Mouse (Mus musculus): ENCODE measurements around the gene Lrrc51. TPM values are rescaled to one million over a fixed set of nuclear protein-coding genes. Genes with fewer than 3 reads are reported as not detected.
"Not testable (repeated sequence)": the region's sequence is repeated elsewhere in the genome, so short reads cannot be mapped to it uniquely, and the experiment has no call there.

Lrrc51 gene
- polyA plus RNA-seq (2012; rRNA removed) = 12.3 and 12.8 TPM in 2 replicates

DNA sequence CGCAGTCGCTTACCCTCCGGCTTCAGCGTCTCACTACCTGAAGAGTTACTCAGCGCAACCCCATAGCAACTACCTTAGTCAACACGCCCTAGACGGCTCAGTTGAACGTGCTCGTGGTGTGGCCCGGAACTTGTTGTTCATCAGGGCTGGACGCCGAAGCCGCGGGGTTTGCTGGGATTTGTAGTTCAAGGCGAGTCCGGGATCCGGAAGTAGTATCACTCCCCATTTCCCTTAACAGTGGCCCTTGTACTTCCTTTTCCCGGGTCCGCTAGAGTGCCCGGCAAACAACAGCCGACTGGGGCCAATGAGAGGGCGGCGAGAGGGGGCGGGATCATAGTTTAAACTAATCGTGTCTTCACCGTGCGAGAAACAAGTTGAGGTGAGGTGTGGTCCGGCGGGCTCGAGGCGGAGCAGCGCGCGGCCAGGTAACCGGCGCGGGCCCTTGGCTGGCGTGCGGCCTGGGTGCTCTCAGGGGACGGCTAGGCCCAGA, at the start of gene Lrrc51, which contains the start of gene Numa1:
Lrrc51 (minus strand) TSS at position 145 of the 490 bp plus-strand sequence.
Numa1 (plus strand) TSS at position 361 of the 490 bp plus-strand sequence.
- peak; percentile 97 to 99 for DNase-seq (ENCODE audit: extremely low spot score in 1 of 2, low spot score in 1 of 2)

DNA sequence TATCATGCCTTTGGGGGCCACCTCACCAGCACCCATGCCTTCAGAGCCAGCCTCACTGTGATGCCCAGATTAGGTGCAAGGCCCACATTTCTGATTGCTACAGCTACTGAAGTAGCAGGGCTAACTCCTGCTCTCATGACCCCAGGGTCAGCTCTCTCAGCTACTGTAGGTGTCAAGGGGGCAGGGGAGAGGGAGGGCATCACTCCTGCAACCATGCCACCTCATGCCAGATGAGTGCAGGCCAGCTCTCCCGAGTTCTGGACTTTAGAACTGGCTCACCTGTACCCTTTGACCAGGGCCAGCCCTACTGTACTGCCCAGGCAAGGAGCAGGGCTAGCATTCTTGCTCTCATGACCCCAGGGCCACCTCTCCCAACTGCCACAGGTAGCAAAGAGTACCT, 49.0 kb upstream of the Lrrc51 start:
- DNase-seq (ENCODE audit: extremely low spot score in 1 of 2, low spot score in 1 of 2) = no peak

DNA sequence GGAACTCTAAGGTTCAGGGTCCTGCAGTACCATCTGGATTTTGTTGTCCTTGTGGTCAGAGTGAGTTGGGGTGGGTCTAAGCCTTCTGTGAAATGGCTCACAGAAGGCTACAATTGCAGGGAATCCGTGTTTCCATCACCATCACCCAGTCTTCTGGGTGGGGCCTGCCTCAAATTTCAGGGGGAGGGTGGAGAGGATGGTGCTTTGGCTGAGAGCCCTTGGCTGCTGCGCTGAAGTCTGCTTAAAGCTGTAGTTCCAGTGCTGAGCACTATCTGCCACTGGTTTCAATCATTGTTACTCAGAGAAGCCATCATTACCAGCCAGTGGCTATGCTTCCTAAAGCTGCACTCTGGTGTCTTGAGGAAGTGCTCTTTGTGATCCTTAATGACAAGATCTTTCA, 40.8 kb upstream of the Lrrc51 start:
- no peak for DNase-seq (ENCODE audit: extremely low spot score in 1 of 2, low spot score in 1 of 2)

DNA sequence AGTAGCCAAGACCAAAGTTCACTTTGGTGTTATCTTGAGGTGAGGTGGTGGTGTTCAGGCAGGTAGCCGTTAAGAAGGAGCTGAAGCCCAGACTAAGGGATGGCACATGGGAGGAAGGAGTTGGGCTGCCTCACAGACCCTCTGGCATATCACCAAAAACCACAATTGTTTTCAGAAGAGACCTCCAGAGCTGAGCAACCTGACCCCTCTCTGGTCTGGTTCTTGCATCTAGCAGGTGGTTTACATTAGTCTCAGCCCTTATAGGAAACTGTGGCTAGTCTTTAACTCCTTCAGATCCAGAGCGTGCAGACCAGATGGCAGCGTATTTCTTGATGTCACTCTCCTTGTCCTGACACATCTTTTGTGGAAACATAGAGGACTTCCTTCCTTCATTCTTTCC, 40.0 kb upstream of the Lrrc51 start:
- no peak for DNase-seq (ENCODE audit: extremely low spot score in 1 of 2, low spot score in 1 of 2)

DNA sequence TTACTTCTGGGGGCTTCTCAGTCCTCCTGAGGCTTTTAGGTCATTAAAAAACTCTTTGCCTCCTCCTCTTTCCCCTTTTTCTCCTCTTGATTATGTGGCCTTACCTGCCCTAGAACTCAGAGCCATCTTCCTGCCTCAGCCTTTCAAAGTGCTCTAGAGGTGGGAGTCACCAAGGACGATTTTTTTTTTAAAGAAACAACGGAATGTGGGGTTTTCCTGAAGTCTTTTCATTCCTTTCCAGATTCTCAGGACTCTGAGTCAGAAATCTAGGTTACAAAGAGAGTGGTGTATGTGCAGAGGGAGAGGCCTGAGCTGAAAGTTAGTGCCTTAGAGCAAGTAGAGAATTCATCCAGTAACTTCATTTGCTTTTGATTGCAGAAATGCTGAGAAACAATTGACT, 38.0 kb upstream of the Lrrc51 start:
- DNase-seq (ENCODE audit: extremely low spot score in 1 of 2, low spot score in 1 of 2) = no peak

DNA sequence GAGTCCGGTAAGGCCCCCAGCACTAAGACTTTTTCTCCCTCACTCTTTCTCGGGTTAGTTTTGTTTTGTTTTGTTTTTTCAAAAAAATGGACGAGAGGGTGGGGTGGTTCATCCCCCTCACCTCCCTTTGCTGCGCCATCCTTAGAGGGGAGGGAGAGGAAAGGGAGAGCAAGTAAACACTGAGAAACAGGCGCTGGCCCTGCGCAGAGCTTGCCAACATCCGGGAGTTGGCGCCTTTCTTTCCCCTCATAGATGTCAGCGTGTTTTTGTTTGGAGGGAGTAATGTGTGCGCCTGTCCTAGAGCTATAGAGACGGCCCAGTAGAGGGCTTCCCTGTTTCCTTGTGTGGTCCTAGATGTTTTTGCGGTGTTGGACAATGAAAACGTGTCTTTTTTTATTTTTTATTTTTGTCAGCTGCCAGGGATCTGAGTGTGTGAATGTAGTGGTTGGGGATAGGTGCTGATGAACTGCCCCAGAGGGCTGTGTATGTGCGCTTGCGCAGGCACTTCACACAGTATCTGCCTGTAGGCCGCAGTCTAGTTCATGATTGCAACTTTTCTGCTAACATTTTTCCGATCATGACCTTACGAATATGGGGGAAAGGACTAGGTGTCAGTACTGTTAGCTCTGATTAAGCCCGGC, 37.2 kb upstream of the Lrrc51 start:
- peak; percentile 58 to 80 for DNase-seq (ENCODE audit: extremely low spot score in 1 of 2, low spot score in 1 of 2)

DNA sequence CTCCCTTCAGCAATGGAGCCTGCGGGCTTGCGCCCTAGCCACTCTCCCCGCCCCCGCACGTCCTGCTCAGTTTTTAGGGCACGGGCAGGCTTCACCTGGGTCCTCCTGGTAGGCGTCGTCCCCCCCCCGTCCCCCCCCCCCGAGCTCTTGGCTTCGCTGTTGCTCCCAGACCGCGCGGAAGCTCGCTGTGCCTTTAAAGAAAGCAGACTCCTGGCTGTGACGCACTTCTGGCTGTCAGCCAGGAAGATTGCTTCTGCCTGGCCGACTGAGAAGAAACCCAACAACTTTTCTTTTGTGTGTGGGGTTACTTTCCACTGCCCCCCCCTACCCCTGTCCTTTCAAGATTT, 36.7 kb upstream of the Lrrc51 start:
- DNase-seq (ENCODE audit: extremely low spot score in 1 of 2, low spot score in 1 of 2) = peak; percentile 81 to 90

DNA sequence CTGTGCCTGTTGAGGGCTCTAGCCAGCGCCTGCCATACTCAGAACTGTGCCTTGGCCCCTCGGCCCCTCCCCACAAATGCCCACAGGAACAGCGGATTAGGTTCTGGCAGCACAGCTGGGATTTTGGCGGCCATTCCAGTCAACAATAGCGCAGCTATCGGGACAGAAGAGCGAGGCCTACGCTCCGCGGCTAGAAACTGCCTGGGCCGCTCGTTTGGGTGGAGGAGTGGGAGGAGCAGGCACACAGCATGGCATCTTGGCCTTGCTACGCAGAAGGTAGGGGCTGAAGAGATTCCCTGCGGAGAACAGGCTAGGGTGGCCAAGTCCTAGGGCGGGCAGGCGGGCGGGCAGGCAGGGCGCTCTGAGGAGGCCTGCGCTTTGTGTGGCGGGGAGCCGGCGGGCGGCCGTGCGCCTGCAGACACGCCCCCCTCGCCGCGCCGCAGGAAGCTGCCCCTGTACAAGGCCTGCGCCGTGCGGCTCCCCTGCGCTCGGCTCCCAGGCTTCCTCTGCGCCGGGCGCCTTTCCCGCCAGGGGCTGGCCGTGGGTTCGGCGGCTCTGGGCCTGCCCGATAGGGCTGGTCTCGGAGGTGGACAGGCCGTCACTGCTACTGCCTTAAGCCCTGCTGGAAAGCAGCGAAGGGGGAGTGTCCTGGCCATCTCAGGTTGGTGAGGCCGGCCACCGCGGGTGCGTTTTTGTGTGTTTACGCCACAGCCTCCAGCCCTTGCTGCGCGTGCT, 36.2 kb upstream of the Lrrc51 start:
- DNase-seq (ENCODE audit: extremely low spot score in 1 of 2, low spot score in 1 of 2) = peak; percentile 50 to 82

DNA sequence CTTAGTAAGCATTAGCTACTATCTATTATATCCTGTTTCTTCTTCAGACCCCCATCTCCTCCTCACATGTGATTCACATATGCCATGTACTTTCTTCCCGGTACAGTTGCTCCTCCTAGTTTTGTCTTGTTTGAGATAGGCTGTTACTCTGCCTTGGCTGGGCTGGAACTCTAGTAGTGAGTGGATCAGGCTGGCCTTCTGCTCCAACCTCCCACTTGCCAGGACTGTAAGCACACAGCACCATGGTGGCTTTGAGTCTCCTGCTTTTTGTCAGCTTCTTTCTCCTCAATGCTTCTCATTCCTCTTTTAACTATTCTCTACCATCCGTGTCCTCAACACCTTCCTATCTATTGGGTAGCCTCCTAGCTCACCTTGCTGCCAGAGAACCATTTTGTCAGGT, 35.1 kb upstream of the Lrrc51 start:
- DNase-seq (ENCODE audit: extremely low spot score in 1 of 2, low spot score in 1 of 2) = no peak

DNA sequence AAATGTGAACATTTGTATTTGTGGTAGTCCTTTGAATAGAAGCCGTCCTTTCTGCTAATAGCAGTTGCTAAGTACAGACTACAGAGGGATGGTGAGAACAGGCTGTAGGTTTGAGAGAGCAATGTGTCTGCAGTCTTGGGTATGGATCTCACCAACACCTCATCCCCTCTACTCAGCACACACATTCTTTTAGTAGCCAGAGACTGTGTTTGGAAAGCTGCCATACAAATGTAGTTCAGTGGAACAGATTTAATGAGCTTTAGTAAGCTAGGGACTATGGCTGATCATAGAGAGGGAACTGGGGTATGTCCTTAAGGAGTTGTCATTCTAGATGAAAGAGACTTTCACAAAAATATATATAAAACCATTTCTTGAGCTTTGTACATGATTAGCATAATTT, 33.6 kb upstream of the Lrrc51 start:
- no peak for DNase-seq (ENCODE audit: extremely low spot score in 1 of 2, low spot score in 1 of 2)

DNA sequence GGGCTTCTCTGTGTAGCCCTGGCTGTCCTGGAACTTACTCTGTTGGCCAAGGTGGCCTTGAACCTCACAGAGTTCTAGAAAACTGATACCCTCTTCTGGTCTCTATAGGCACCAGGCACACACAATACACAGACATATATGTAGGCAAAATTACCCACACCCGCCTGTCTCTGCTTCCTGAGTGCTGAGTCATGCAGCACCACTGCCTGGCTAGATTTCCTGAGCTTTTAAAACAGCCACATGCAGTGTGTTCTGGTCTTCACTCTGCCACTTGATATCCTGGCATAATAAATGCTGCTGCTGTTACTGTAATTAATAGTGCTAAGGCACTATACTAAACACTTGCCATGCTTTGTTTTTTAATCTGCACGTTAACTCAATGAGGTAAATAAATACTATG, 31.9 kb upstream of the Lrrc51 start:
- no peak for DNase-seq (ENCODE audit: extremely low spot score in 1 of 2, low spot score in 1 of 2)

DNA sequence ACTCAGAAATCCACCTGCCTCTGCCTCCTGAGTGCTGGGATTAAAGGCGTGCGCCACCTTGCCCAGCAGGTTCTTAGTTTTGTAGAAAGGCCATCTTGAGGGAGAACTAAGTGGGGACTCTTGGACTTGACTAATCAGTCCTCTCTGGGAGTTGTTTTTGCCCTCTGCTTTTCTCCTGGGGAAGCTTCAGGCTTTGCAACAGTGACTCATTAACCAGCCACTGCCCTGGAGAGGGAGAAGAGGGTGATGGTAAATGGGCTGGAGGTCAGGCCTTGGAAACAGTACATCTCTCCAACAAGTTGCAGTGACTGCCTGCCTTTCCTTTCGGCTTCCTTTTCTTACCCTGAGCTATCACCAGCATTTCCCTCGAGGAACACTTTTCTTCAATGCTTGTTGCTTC, 30.9 kb upstream of the Lrrc51 start:
- DNase-seq (ENCODE audit: extremely low spot score in 1 of 2, low spot score in 1 of 2) = no peak

DNA sequence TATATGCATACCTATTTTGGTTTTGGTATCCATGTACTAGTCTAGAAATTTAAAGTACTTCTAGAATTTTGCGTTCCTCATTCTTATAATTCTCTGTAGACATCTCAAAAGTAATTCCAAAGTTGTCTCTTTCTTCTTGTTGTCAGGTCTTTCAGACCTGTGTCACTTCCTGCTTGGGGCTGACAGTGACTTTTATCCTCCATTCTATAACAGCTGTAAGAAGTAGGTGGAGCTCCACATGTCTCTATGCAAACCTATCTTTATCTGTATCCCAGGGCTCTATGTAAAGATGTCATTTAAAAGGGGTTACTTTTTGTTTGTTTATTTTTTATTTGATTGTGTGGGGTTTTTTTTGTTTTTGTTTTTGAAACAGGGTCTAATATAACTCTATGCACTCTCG, 29.9 kb upstream of the Lrrc51 start:
- DNase-seq (ENCODE audit: extremely low spot score in 1 of 2, low spot score in 1 of 2) = no peak

DNA sequence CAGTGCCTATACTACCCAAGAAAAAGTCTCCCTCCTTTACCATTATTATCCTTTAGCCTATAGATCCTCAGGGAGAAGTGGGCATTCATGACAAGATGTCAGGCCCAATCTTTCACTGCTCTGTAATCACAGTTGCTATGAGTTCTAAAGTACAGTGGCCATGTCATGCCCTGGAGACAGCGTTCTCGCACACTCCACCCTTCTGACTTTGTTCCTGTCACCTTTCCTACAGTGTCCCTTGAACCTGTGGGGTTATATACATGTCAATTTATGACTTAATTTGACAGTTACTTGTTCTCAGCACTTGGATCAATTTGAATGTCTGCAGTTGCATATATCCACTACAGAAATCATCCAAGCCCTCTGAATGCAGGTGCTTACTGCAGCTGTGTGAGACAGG, 29.1 kb upstream of the Lrrc51 start:
- DNase-seq (ENCODE audit: extremely low spot score in 1 of 2, low spot score in 1 of 2) = no peak

DNA sequence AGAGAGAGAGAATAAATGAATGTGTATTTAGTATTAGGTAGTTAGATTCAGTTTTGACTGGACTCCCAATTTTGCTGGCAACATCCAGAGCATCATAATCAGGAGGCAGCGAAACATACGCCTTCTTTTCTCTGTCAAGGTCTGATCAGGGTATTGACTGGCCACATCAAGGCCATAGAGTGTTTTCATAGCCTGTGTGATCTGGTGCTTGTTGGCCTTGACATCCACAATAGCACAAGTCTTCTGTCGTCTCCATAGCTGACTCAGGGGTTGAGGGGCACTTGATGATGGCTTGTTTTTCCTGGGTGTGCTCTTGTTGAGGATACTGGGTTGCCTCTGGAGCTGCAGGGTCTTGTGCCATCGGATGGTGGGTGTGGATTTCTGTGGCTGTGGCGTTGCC, 23.2 kb upstream of the Lrrc51 start:
- DNase-seq (ENCODE audit: extremely low spot score in 1 of 2, low spot score in 1 of 2) = no peak

DNA sequence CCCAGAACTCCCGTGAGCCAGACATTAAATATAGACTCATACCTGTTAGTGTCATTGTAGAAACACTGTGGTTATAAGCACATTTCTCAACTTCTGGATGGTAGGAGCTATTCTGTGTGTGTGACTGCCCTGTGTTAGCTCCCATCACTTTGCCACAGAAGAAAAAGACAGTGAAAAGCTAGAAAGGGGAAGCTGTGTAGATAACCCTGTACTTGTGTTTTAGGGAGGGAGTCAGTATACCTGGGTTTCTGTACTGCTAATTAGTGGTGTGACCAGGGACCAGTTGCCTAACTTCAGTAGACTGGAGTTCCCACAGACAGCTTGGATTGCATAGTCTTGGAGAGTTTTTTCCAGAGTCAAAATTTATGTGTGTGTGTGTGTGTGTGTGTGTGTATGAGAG, 22.8 kb upstream of the Lrrc51 start:
- no peak for DNase-seq (ENCODE audit: extremely low spot score in 1 of 2, low spot score in 1 of 2)

DNA sequence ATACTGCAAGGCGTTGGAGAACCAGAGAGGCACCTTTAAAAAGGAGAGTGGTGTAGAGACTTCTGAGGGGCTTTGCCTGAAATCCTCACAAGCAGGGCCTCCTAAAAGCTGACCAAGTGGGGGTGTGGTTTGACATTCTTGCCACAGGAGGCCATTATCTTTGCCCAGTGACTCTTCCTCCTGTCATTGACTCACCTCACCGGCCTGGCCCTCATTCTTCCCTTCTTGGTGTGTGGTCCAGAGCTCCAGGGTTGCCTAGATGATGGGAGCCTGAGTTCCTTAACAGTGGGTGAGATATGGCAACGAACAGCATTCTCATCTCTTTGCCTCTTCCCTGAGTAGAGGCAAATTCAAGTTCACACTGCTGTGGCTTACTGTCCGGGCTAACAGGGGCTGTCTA, 22.2 kb upstream of the Lrrc51 start:
- DNase-seq (ENCODE audit: extremely low spot score in 1 of 2, low spot score in 1 of 2) = no peak

DNA sequence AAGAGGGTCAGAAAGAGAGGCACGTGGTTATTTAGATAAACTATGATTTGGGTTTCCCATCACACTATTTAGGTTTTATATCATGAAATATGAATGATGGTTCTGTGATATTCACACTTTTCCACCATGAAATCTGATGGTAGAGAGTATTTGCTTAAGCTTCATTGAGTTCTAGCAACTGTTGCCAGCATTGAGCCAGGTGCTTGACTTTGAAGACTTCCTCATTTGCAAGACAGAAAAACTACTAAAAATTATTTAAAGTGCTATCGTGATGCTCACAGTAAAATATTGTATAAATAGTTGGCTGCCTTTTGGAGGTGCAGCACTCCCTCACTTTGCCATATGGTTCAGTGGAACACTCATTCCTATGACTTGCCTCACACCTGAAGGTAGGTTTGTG, 21.6 kb upstream of the Lrrc51 start:
- DNase-seq (ENCODE audit: extremely low spot score in 1 of 2, low spot score in 1 of 2) = no peak

DNA sequence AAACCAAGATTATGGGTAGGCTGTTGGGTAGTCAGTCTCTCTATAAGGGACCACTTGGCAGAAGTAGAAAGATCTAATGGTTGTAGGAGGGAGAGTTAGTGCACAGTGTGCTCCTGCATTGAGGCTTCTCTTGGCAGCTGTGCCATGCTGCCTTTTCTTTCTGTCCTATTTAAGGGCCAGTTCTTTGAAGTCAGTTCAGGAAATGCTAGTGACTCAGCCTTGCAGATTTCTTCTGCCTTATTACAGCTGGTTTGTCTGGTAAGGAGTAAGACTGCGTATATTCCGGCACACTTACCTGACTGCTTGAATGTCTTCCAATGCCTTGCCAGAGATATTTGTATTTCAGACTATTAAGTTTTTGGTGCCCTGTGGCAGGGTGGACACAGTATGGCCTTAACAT, 20.5 kb upstream of the Lrrc51 start:
- peak in 1 of 2 experiments; percentile 61 for DNase-seq (ENCODE audit: extremely low spot score in 1 of 2, low spot score in 1 of 2)

DNA sequence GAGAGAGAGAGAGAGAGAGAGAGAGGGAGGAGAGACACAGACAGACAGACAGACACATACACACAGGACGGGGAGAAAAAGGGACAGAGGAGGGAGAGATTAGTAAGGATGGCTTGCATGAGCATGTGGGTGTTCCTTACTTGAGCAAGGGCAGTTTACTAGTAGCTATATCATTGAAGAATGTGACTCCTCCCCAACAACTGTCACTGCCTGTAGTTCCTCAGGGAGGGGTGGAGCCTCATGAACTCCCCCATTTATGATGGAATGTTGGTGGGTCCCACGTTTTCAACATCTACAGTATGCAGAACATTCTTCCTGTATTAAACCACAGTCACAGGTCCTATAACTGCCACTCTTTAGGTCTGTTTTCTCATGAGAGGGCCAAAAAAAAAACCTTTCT, 18.4 kb upstream of the Lrrc51 start:
- no peak for DNase-seq (ENCODE audit: extremely low spot score in 1 of 2, low spot score in 1 of 2)

DNA sequence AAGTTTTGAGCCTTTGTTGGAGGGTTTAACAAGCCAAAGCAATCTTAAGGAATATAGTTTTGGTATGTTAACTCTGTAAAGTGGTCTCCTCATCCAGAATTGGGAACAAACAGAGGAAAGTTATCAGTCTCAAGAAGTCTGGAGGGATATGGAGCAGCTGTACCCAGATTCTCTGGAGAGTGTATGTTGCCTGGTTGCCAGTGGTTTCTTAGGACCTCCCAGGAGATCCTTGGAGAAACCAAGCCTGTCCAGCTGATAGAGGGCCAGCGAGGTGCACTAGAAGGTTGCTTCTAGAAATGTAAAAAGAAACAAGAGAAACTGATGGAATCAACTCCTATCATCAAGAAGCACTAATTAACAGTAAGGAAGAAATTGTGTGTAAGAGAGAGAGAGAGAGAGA, 18.0 kb upstream of the Lrrc51 start:
- DNase-seq (ENCODE audit: extremely low spot score in 1 of 2, low spot score in 1 of 2) = no peak

DNA sequence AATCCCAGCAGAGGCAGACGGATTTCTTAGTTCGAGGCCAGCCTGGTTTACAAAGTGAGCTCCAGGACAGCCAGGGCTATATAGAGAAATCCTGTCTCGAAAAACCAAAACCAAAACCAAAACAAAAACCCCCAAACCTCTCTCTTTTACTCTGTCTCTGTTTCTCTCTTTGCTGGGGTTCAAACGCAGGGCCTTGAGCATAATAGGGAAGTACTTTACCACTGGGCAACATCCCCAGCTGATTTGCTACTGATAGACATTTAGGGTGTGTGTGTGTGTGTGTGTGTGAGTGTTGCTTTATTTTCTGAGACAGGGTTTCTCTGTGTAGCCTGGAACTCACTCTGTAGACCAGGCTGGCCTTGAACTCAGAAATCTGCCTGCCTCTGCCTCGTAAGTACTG, 15.3 kb upstream of the Lrrc51 start:
- DNase-seq (ENCODE audit: extremely low spot score in 1 of 2, low spot score in 1 of 2) = not testable (repeated sequence)
